Mouse (Mus musculus) lung, embryonic 16.5 days (tissue): ENCODE results near the gene Minos1. TPM values are rescaled to one million over a fixed set of nuclear protein-coding genes. Genes with fewer than 3 reads are reported as not detected.

Source experiments
- ATAC-seq: fragments of 200-750 bp; cut with Nextera tagmentation; 2 replicates; pipeline ENCODE4 v1.8.0; 2017; ENCODE audit warnings: low read depth, mild to moderate bottlenecking, moderate library complexity
- H3K27ac ChIP-seq: fragments of 300-500 bp; sonication (generic); 2 replicates; pipeline ENCODE4 v1.5.1; 2014; ENCODE audit warnings: mild to moderate bottlenecking, control low read depth, low read length
- H3K27me3 ChIP-seq: fragments of 300-500 bp; sonication (generic); 2 replicates; pipeline ENCODE4 v1.6.1; 2014; ENCODE audit warnings: low read depth, low read length, mixed read lengths; ENCODE audit not compliant: control insufficient read depth, insufficient read depth
- H3K36me3 ChIP-seq: fragments of 300-500 bp; sonication (generic); 2 replicates; pipeline ENCODE4 v1.6.1; 2014; ENCODE audit warnings: low read length; ENCODE audit not compliant: control insufficient read depth, insufficient read depth
- H3K4me1 ChIP-seq: fragments of 300-500 bp; sonication (generic); replicated peaks from 2 replicates; pipeline ENCODE4 v1.6.1; 2014; ENCODE audit warnings: low read length, mixed read lengths; ENCODE audit not compliant: control insufficient read depth, insufficient read depth
- H3K4me2 ChIP-seq: fragments of 300-500 bp; sonication (generic); 2 replicates; pipeline ENCODE4 v1.6.1; 2014; ENCODE audit warnings: low read depth, low read length, control low read depth
- H3K4me3 ChIP-seq: fragments of 300-500 bp; sonication (generic); 2 replicates; pipeline ENCODE4 v1.5.1; 2014; ENCODE audit warnings: mild to moderate bottlenecking, low read length, control low read depth
- H3K9ac ChIP-seq: fragments of 300-500 bp; sonication (generic); 2 replicates; pipeline ENCODE4 v1.6.1; 2014; ENCODE audit warnings: low read length, control low read depth
- H3K9me3 ChIP-seq: fragments of 300-500 bp; sonication (generic); 2 replicates; pipeline ENCODE4 v1.6.1; 2016; ENCODE audit warnings: low read length; ENCODE audit not compliant: control insufficient read depth
- WGBS: fragments of 180-500 bp; shearing (Covaris S2); extraction: QIAGEN DNeasy Blood & Tissue Kit; methylation state at CpG from one replicate; pipeline ENCODE4 v1.1.7; 2014; 5-methylcytosine and 5-hydroxymethylcytosine counted together
- polyA plus RNA-seq: library from polyadenylated mRNA; unstranded; fragments of >200 nt; fragmentation: Nextera tagmentation; extraction: Ambion mirVana; gene quantifications from 2 replicates; pipeline ENCODE4 v1.2.1, GENCODE M21; 2015

Gene Minos1
- polyA plus RNA-seq, 1 experiment from 2014 or later: 571 TPM

DNA sequence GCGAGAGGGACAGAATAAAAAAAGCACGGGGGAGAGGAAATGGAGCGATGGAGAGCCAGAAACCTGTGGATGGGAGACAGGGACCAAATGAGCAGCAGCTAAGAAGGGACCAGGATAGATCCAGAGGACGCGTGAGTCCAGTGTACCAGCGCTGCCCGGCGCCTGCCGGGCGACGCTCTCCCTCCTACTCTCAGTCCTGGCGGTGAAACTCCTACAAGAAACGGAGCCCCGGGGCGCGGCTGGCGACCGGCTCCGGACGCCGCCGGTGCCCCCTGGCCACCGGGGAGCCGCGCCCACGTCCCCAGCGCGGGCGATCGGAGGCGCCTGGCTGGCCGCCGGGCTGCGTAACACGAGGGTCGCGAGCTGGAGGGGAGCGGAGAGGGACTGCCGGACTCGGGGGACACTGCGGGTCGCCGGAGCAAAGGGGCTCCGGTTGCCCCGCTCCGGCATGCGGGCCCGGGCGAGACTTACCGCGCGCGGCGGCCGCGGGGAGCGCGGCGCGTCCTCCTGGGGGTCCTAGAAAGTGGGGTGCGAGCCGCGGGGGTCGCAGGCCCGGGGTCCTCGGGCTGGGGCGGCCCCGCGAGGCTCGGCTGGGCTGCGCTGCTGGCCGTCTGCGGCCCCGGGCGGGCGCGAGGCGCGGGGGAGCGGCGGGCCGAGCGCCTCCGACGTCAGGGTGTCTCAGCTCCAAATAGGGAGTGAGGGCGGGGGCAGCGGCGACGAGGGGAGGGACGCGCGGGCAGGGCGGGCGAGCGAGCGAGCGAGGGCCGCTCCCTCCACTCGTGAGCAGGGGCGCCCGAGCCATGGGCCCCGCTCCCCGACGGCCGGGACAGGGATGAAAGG lies 38.3 kb downstream of the Minos1 start, which contains the start of gene Nbl1:
Gene Nbl1, minus strand, starts transcription at position 638 of the 840 bp plus-strand sequence.
- Histone ChIP-seq H3K4me1 (peaks cover 27% of the 10 kb centered on the region), H3K27me3 (peaks cover 7% of the 10 kb centered on the region; the same call in 1 of the 2 replicates), H3K4me3 (peak within 1 kb of the TSS; percentile 74), H3K4me2 (peak within 1 kb of the TSS; percentile 96), H3K27ac (peak within 1 kb of the TSS; percentile 38), H3K9me3 (no peaks in the 10 kb centered on the region), H3K36me3 (no peaks in the 10 kb centered on the region), H3K9ac (peak within 1 kb of the TSS; percentile 87)
- peak; percentile 83 for ATAC-seq
- WGBS: under 1% methylated on average over 60 of the region's 105 CpGs

- peak overlapping the region; percentile 74 for H3K4me3 ChIP-seq
- H3K27ac ChIP-seq: peak overlapping the region; percentile 38; the same call in 1 of the 2 replicates
- peak overlapping the region; percentile 87 for H3K9ac ChIP-seq
- peak overlapping the region; percentile 96 for H3K4me2 ChIP-seq
- peaks cover 27% of the 10 kb centered on the region for H3K4me1 ChIP-seq
- no peaks in the 10 kb centered on the region for H3K36me3 ChIP-seq
- no peaks in the 10 kb centered on the region for H3K9me3 ChIP-seq
- peak; percentile 6; the same call in 1 of the 2 replicates for ATAC-seq
- 3% methylated on average over 28 of the region's 28 CpGs for WGBS
- H3K27me3 ChIP-seq: peaks cover 7% of the 10 kb centered on the region; the same call in 1 of the 2 replicates
These were observed 39.2 kb downstream of the Minos1 start for GRCm38 (mm10) chr4:139091478-139092355.

DNA sequence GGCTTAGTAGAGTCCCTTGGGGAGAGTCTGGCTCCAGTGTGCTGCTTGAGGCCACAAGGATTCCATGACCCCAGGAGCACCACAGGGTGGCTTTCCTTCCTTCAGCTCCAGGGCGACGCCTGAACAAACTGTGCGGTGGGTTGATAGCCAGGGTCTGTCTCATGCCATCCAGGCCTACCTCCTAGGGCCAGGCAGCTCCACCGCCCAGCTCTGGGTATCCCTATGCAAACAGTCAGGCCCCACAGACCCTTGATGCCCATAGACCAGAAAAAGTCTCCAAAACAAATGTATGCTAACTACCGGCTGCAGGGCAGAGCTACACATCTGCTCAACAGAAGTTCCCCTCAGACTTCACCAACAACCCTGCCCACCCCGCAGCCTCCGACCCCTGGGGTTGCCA lies 39.8 kb downstream of the Minos1 start:
- H3K9me3 ChIP-seq: no peaks in the 10 kb centered on the region
- H3K4me3 ChIP-seq: peak overlapping the region; percentile 74
- no peak for ATAC-seq
- H3K27ac ChIP-seq: no peak overlapping the region
- no peaks in the 10 kb centered on the region for H3K36me3 ChIP-seq
- H3K4me1 ChIP-seq: peaks cover 22% of the 10 kb centered on the region
- H3K9ac ChIP-seq: peak overlapping the region; percentile 87
- 48% methylated on average over 7 of the region's 7 CpGs for WGBS
- peak overlapping the region; percentile 96 for H3K4me2 ChIP-seq
- H3K27me3 ChIP-seq: peaks cover 7% of the 10 kb centered on the region; the same call in 1 of the 2 replicates

GRCm38 (mm10) chr4:139090303-139090940 lies 40.5 kb downstream of the Minos1 start:
- Histone ChIP-seq H3K27me3 (peaks cover 7% of the 10 kb centered on the region; the same call in 1 of the 2 replicates), H3K36me3 (no peaks in the 10 kb centered on the region), H3K4me3 (no peak overlapping the region), H3K27ac (no peak overlapping the region), H3K4me2 (no peak overlapping the region), H3K4me1 (peaks cover 15% of the 10 kb centered on the region), H3K9ac (no peak overlapping the region), H3K9me3 (no peaks in the 10 kb centered on the region)
- 63% methylated on average over 15 of the region's 15 CpGs for WGBS
- ATAC-seq: no peak

GRCm38 (mm10) chr4:139088982-139089671 lies 41.8 kb downstream of the Minos1 start:
- H3K9me3 ChIP-seq: no peaks in the 10 kb centered on the region
- ATAC-seq: no peak
- no peaks in the 10 kb centered on the region for H3K36me3 ChIP-seq
- no peak overlapping the region for H3K4me3 ChIP-seq
- H3K27me3 ChIP-seq: peaks cover 7% of the 10 kb centered on the region; the same call in 1 of the 2 replicates
- no peak overlapping the region for H3K4me2 ChIP-seq
- H3K4me1 ChIP-seq: peaks cover 12% of the 10 kb centered on the region
- H3K27ac ChIP-seq: no peak overlapping the region
- 56% methylated on average over 9 of the region's 9 CpGs for WGBS
- no peak overlapping the region for H3K9ac ChIP-seq

GRCm38 (mm10) chr4:139086984-139087383 lies 43.9 kb downstream of the Minos1 start:
- no peak overlapping the region for H3K4me3 ChIP-seq
- H3K27ac ChIP-seq: no peak overlapping the region
- H3K4me2 ChIP-seq: no peak overlapping the region
- H3K27me3 ChIP-seq: 0 out of 2 replicates have a peak, but pooled peaks cover 2% of the 10 kb centered on the region
- H3K36me3 ChIP-seq: no peaks in the 10 kb centered on the region
- H3K9me3 ChIP-seq: no peaks in the 10 kb centered on the region
- 55% methylated on average over 4 of the region's 4 CpGs for WGBS
- no peak overlapping the region for H3K9ac ChIP-seq
- no peak for ATAC-seq
- peaks cover 23% of the 10 kb centered on the region for H3K4me1 ChIP-seq

DNA sequence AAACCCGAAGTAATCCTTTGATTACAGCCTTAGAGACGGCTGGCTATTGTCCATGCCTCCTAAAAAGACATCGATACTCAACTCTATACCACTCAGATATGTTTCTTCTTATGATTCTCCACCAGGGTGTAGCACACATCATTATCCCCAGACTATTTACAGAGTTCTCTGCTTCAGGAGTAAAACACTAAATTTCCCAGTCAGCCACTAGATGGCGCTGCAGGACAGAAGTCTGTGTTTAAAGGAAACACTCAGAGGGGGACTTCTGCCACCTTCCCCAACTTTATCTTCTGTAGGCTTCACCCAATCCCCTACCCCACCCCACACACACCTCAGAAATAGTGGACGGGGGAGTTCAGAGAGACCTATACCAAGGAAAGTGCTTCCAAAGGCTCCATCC lies 44.9 kb downstream of the Minos1 start:
- no peaks in the 10 kb centered on the region for H3K27me3 ChIP-seq

GRCm38 (mm10) chr4:139085337-139085736 lies 45.6 kb downstream of the Minos1 start:
- H3K9me3 ChIP-seq: no peaks in the 10 kb centered on the region
- no peaks in the 10 kb centered on the region for H3K27me3 ChIP-seq
- no peak overlapping the region for H3K9ac ChIP-seq
- ATAC-seq: no peak
- 67% methylated on average over 11 of the region's 11 CpGs for WGBS
- H3K36me3 ChIP-seq: no peaks in the 10 kb centered on the region
- H3K4me2 ChIP-seq: no peak overlapping the region
- H3K4me1 ChIP-seq: peaks cover 13% of the 10 kb centered on the region
- H3K4me3 ChIP-seq: no peak overlapping the region
- H3K27ac ChIP-seq: no peak overlapping the region

More for the DNA sequence above, 44.9 kb downstream of the Minos1 start:
- Histone ChIP-seq H3K27ac (no peak overlapping the region), H3K36me3 (no peaks in the 10 kb centered on the region), H3K9ac (no peak overlapping the region), H3K4me1 (peaks cover 15% of the 10 kb centered on the region), H3K4me2 (no peak overlapping the region), H3K9me3 (no peaks in the 10 kb centered on the region), H3K4me3 (no peak overlapping the region)
- ATAC-seq: peak; percentile 44; the same call in 1 of the 2 replicates
- WGBS: 19% methylated on average over 5 of the region's 5 CpGs
